Mouse (Mus musculus): ENCODE measurements at regions not wholly inside any gene's neighbourhood (a gene's known extent, or its start where the extent isn't known, plus 50 kb on each side); places are given as distances from the start of the nearest gene placed in this dataset.

DNA sequence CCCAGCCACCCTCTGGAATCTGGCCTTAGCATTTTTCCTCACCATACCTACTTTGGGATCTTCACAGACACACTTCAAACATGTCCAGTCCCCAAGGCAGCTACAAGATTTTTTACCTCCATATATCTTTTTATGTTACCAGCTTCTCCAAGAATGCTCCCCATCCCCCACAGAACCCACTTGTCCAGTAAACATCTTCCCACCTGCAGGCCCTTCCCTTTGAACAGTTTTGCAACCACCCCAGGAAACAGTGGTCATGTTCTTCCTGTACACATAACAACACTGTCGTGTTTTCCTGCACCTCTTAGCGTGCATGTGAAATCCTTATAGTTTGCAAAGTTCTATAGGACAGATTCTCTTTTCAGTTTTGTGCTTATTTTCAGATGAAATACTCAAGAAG, 53.9 kb upstream of the Marcks start:
- TF ChIP-seq CTCF (IDR thresholded peaks at IDR 0.05; ENCODE audit: low read depth) (no peak), EP300 (IDR thresholded peaks at IDR 0.05; ENCODE audit: low read depth) (no peak)
